Mouse (Mus musculus) megakaryocyte, embryonic 14.5 days (primary cell): ENCODE data around the gene Cpxm2. TPM values are rescaled to one million over a fixed set of nuclear protein-coding genes. Genes with fewer than 3 reads are reported as not detected.

Experiments
- H3K27me3 ChIP-seq: replicated peaks from 2 replicates; pipeline ENCODE3; 2012; ENCODE audit warnings: inconsistent platforms
- H3K36me3 ChIP-seq: replicated peaks from 2 replicates; pipeline ENCODE3; 2012; ENCODE audit warnings: low read length, inconsistent platforms, mixed read lengths
- H3K4me1 ChIP-seq: 2 replicates; pipeline ENCODE4 v1.6.1; 2012; ENCODE audit warnings: inconsistent platforms
- H3K4me3 ChIP-seq: replicated peaks from 2 replicates; pipeline ENCODE3; 2012; ENCODE audit warnings: moderate library complexity, mild to moderate bottlenecking, inconsistent platforms
- H3K9me3 ChIP-seq: 2 replicates; pipeline ENCODE4 v1.6.1; 2012; ENCODE audit warnings: inconsistent platforms
- FLI1 ChIP-seq: IDR thresholded peaks from 2 replicates; pipeline ENCODE4 v1.6.1; 2012; ENCODE audit warnings: low read length, inconsistent platforms, mixed read lengths
- GATA1 ChIP-seq: IDR thresholded peaks from 3 replicates; pipeline ENCODE4 v1.6.1; 2012; ENCODE audit warnings: mixed read lengths, low read length, inconsistent platforms, borderline replicate concordance
- polyA plus RNA-seq: library from polyadenylated mRNA; stranded (reverse); fragments of >175 nt; gene quantifications from 2 replicates; pipeline ENCODE4 v1.2.3, GENCODE M21; 2012; ENCODE audit warnings: low replicate concordance; ENCODE audit not compliant: insufficient read depth

The Cpxm2 gene
- polyA plus RNA-seq, 1 experiment, result not detected

GRCm38 (mm10) chr7:132009002-132009401, 145.5 kb downstream of the Cpxm2 start:
- no peaks in the 10 kb centered on the region for H3K27me3 ChIP-seq
- no peaks in the 10 kb centered on the region for H3K36me3 ChIP-seq
- TF ChIP-seq FLI1 (no peak), GATA1 (no peak)
- no peaks in the 10 kb centered on the region for H3K4me1 ChIP-seq
- no peak overlapping the region for H3K4me3 ChIP-seq
- no peaks in the 10 kb centered on the region for H3K9me3 ChIP-seq

DNA sequence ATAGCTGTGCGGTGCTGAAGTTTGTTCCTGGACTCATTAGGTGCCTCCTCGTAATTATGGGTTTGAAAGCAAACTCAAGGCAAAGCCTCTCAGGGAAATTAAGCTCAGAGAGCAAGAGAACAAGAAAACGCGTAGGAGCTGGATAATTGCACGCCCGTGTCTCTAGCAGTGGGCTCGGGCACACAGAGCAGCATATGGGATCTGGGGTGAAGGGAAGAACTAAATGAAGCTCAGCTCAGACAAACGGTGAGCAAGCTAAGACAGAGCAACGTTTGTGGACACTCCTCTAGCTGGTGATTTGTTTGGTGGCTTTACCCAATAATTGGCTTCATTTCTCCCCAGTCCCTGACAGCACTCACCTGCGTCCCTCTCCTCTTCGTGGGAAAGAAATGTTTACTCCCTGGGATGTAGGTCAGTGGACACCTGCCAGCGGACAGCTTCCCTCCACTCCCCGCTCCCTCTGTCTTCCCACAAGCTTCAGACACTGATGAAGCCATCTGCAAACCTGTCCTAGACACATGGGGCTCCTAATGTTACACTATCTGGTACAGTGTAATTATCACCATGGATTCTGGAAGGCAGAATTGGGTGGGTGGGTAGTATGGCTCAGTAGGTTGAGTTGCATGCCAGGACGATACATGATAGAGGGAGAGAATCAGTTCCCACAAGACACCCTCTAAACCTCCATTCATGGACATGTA, 148.4 kb downstream of the Cpxm2 start:
- H3K27me3 ChIP-seq, result no peaks in the 10 kb centered on the region
- H3K36me3 ChIP-seq, result no peaks in the 10 kb centered on the region
- TF ChIP-seq FLI1 (no peak), GATA1 (no peak)
- H3K9me3 ChIP-seq, result 0 out of 2 replicates have a peak, but pooled peaks cover under 1% of the 10 kb centered on the region
- no peak overlapping the region for H3K4me3 ChIP-seq
- no peaks in the 10 kb centered on the region for H3K4me1 ChIP-seq

DNA sequence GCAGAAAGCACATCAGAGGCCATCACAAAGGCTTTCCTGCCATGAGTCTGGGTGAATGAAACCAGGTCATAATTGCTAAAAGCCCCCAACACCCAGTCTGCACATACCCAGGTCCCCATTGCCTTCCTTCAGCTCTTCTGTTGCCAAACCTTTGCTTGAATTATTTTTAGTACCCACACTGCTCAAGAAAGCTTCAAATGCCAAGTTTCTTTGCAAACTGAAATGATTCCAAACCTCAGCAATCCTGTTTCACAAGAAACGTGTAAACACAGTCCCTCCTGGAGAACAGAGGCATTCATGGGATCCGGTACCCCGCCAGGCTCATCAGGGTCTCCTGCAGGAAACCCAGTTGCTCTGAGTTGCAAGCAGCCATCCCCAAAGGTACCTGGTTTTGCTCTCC, 161.7 kb downstream of the Cpxm2 start:
- no peak for TF ChIP-seq FLI1
- TF ChIP-seq GATA1, result no peak
- no peaks in the 10 kb centered on the region for H3K36me3 ChIP-seq
- H3K4me1 ChIP-seq, result no peaks in the 10 kb centered on the region
- no peaks in the 10 kb centered on the region for H3K27me3 ChIP-seq
- peaks cover 10% of the 10 kb centered on the region for H3K9me3 ChIP-seq
- no peak overlapping the region for H3K4me3 ChIP-seq

DNA sequence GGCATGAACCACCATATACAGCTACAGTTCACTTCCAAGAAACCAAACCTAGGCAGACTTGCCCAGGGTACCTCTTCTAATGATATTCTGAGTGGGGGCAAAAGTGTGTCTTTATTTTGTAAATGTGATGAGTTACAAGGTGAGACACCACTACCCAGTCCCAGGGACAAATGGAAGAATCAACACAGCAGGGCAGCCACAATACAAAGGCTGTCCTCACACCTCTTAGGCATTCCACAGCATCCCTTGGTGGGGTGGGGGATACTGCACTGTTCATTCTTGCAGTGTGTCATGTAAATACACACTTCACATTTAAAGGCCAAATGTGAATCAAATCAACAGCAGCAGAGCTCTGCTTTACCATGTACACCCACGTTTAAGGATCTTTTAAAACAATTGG, 162.3 kb downstream of the Cpxm2 start:
- H3K9me3 ChIP-seq, result peaks cover 10% of the 10 kb centered on the region
- H3K4me1 ChIP-seq, result no peaks in the 10 kb centered on the region
- TF ChIP-seq GATA1 (no peak), FLI1 (no peak)
- no peaks in the 10 kb centered on the region for H3K36me3 ChIP-seq
- H3K4me3 ChIP-seq, result no peak overlapping the region
- no peaks in the 10 kb centered on the region for H3K27me3 ChIP-seq

- Histone ChIP-seq H3K27me3 (no peaks in the 10 kb centered on the region), H3K9me3 (peaks cover 4% of the 10 kb centered on the region; the same call in 1 of the 2 replicates), H3K4me1 (no peaks in the 10 kb centered on the region), H3K4me3 (no peak overlapping the region), H3K36me3 (no peaks in the 10 kb centered on the region)
- TF ChIP-seq FLI1 (no peak), GATA1 (no peak)
These were observed 165.5 kb downstream of the Cpxm2 start for GRCm38 (mm10) chr7:131989056-131989455.

Other genes with a start within 250 kb of the Cpxm2 start
- gene Gpr26, start 188.3 kb downstream of the Cpxm2 start, polyA plus RNA-seq, result 0.01 TPM in 1 of 2 replicates, not detected in the other
- gene Chst15, start 162.5 kb upstream of the Cpxm2 start, polyA plus RNA-seq, result 0.15 TPM in 1 of 2 replicates, not detected in the other